Mouse (Mus musculus): ENCODE data around the gene Ccdc148. TPM values are rescaled to one million over a fixed set of nuclear protein-coding genes. Genes with fewer than 3 reads are reported as not detected.
A peak's percentile ranks its signal among the peaks of the same experiment; 100 is the strongest.

The Ccdc148 gene
- polyA plus RNA-seq, 1 experiment: not detected

- no peak overlapping the region for H3K4me3 ChIP-seq (replicated peaks)
- TF ChIP-seq FLI1 (IDR thresholded peaks at IDR 0.05; ENCODE audit: low read length): no peak
- no peak for TF ChIP-seq GATA1 (IDR thresholded peaks at IDR 0.05; ENCODE audit: borderline replicate concordance, low read length)
- no peaks in the 10 kb centered on the region for H3K9me3 ChIP-seq
- peaks cover 5% of the 10 kb centered on the region for H3K36me3 ChIP-seq (replicated peaks; ENCODE audit: low read length)
- H3K4me1 ChIP-seq: peaks cover 50% of the 10 kb centered on the region
- no peaks in the 10 kb centered on the region for H3K27me3 ChIP-seq (replicated peaks)
Measured at GRCm38 (mm10) chr2:59181321-59182113, 21.0 kb upstream of the Ccdc148 start.

- Histone ChIP-seq H3K9me3 (no peaks in the 10 kb centered on the region), H3K36me3 (replicated peaks; ENCODE audit: low read length) (peaks cover 3% of the 10 kb centered on the region)
Measured at GRCm38 (mm10) chr2:59179487-59179886, 19.0 kb upstream of the Ccdc148 start.

GRCm38 (mm10) chr2:59178960-59179359 lies 18.5 kb upstream of the Ccdc148 start:
- H3K4me3 ChIP-seq (replicated peaks): no peak overlapping the region
- H3K36me3 ChIP-seq (replicated peaks; ENCODE audit: low read length): peaks cover 5% of the 10 kb centered on the region
- TF ChIP-seq GATA1 (IDR thresholded peaks at IDR 0.05; ENCODE audit: borderline replicate concordance, low read length) (no peak), FLI1 (IDR thresholded peaks at IDR 0.05; ENCODE audit: low read length) (no peak)
- H3K4me1 ChIP-seq: peaks cover 56% of the 10 kb centered on the region
- H3K27me3 ChIP-seq (replicated peaks): no peaks in the 10 kb centered on the region
- no peaks in the 10 kb centered on the region for H3K9me3 ChIP-seq

More at GRCm38 (mm10) chr2:59179487-59179886, 19.0 kb upstream of the Ccdc148 start:
- Histone ChIP-seq H3K27me3 (replicated peaks) (no peaks in the 10 kb centered on the region), H3K4me3 (replicated peaks) (no peak overlapping the region), H3K4me1 (peaks cover 52% of the 10 kb centered on the region)
- TF ChIP-seq FLI1 (IDR thresholded peaks at IDR 0.05; ENCODE audit: low read length): no peak

GRCm38 (mm10) chr2:59178191-59178590 lies 17.7 kb upstream of the Ccdc148 start:
- no peaks in the 10 kb centered on the region for H3K9me3 ChIP-seq
- TF ChIP-seq GATA1 (IDR thresholded peaks at IDR 0.05; ENCODE audit: borderline replicate concordance, low read length): no peak
- no peak for TF ChIP-seq FLI1 (IDR thresholded peaks at IDR 0.05; ENCODE audit: low read length)
- peaks cover 60% of the 10 kb centered on the region for H3K4me1 ChIP-seq
- H3K4me3 ChIP-seq (replicated peaks): no peak overlapping the region
- H3K36me3 ChIP-seq (replicated peaks; ENCODE audit: low read length): peaks cover 3% of the 10 kb centered on the region
- H3K27me3 ChIP-seq (replicated peaks): no peaks in the 10 kb centered on the region

GRCm38 (mm10) chr2:59175926-59176325 lies 15.4 kb upstream of the Ccdc148 start:
- TF ChIP-seq GATA1 (IDR thresholded peaks at IDR 0.05; ENCODE audit: borderline replicate concordance, low read length) (no peak), FLI1 (IDR thresholded peaks at IDR 0.05; ENCODE audit: low read length) (no peak)
- peaks cover 3% of the 10 kb centered on the region for H3K36me3 ChIP-seq (replicated peaks; ENCODE audit: low read length)
- H3K4me1 ChIP-seq: peaks cover 65% of the 10 kb centered on the region
- no peak overlapping the region for H3K4me3 ChIP-seq (replicated peaks)
- H3K27me3 ChIP-seq (replicated peaks): no peaks in the 10 kb centered on the region
- H3K9me3 ChIP-seq: no peaks in the 10 kb centered on the region

- Histone ChIP-seq H3K4me3 (replicated peaks) (peak overlapping the region; percentile 89), H3K9me3 (no peaks in the 10 kb centered on the region)
- no peak for TF ChIP-seq FLI1 (IDR thresholded peaks at IDR 0.05; ENCODE audit: low read length)
- no peak for TF ChIP-seq GATA1 (IDR thresholded peaks at IDR 0.05; ENCODE audit: borderline replicate concordance, low read length)
Measured at GRCm38 (mm10) chr2:59171533-59171932, 11.1 kb upstream of the Ccdc148 start.

GRCm38 (mm10) chr2:59170593-59170992 lies 10.1 kb upstream of the Ccdc148 start:
- Histone ChIP-seq H3K9me3 (no peaks in the 10 kb centered on the region), H3K36me3 (replicated peaks; ENCODE audit: low read length) (peaks cover 4% of the 10 kb centered on the region), H3K27me3 (replicated peaks) (no peaks in the 10 kb centered on the region), H3K4me3 (replicated peaks) (no peak overlapping the region), H3K4me1 (peaks cover 76% of the 10 kb centered on the region)
- TF ChIP-seq GATA1 (IDR thresholded peaks at IDR 0.05; ENCODE audit: borderline replicate concordance, low read length) (no peak), FLI1 (IDR thresholded peaks at IDR 0.05; ENCODE audit: low read length) (no peak)

More at GRCm38 (mm10) chr2:59171533-59171932, 11.1 kb upstream of the Ccdc148 start:
- Histone ChIP-seq H3K36me3 (replicated peaks; ENCODE audit: low read length) (peaks cover 3% of the 10 kb centered on the region), H3K27me3 (replicated peaks) (no peaks in the 10 kb centered on the region), H3K4me1 (peaks cover 77% of the 10 kb centered on the region)

- no peak for TF ChIP-seq FLI1 (IDR thresholded peaks at IDR 0.05; ENCODE audit: low read length)
- TF ChIP-seq GATA1 (IDR thresholded peaks at IDR 0.05; ENCODE audit: borderline replicate concordance, low read length): no peak
- no peak overlapping the region for H3K4me3 ChIP-seq (replicated peaks)
- peaks cover 77% of the 10 kb centered on the region for H3K4me1 ChIP-seq
- peaks cover 7% of the 10 kb centered on the region for H3K36me3 ChIP-seq (replicated peaks; ENCODE audit: low read length)
- no peaks in the 10 kb centered on the region for H3K27me3 ChIP-seq (replicated peaks)
- H3K9me3 ChIP-seq: no peaks in the 10 kb centered on the region
Measured at GRCm38 (mm10) chr2:59170208-59170589, 9.7 kb upstream of the Ccdc148 start.

GRCm38 (mm10) chr2:59169572-59170207 lies 9.2 kb upstream of the Ccdc148 start:
- H3K9me3 ChIP-seq: no peaks in the 10 kb centered on the region
- no peaks in the 10 kb centered on the region for H3K27me3 ChIP-seq (replicated peaks)
- no peak for TF ChIP-seq FLI1 (IDR thresholded peaks at IDR 0.05; ENCODE audit: low read length)
- no peak for TF ChIP-seq GATA1 (IDR thresholded peaks at IDR 0.05; ENCODE audit: borderline replicate concordance, low read length)
- H3K4me3 ChIP-seq (replicated peaks): no peak overlapping the region
- peaks cover 11% of the 10 kb centered on the region for H3K36me3 ChIP-seq (replicated peaks; ENCODE audit: low read length)
- peaks cover 81% of the 10 kb centered on the region for H3K4me1 ChIP-seq

GRCm38 (mm10) chr2:59167830-59168229 lies 7.3 kb upstream of the Ccdc148 start:
- TF ChIP-seq FLI1 (IDR thresholded peaks at IDR 0.05; ENCODE audit: low read length) (no peak), GATA1 (IDR thresholded peaks at IDR 0.05; ENCODE audit: borderline replicate concordance, low read length) (no peak)
- Histone ChIP-seq H3K9me3 (no peaks in the 10 kb centered on the region), H3K4me3 (replicated peaks) (no peak overlapping the region), H3K27me3 (replicated peaks) (no peaks in the 10 kb centered on the region), H3K36me3 (replicated peaks; ENCODE audit: low read length) (peaks cover 8% of the 10 kb centered on the region), H3K4me1 (peaks cover 77% of the 10 kb centered on the region)
